Mouse (Mus musculus): ENCODE measurements at regions not wholly inside any gene's neighbourhood (a gene's known extent, or its start where the extent isn't known, plus 50 kb on each side); places are given as distances from the start of the nearest gene placed in this dataset.
A peak's percentile ranks its signal among the peaks of the same experiment; 100 is the strongest.

DNA sequence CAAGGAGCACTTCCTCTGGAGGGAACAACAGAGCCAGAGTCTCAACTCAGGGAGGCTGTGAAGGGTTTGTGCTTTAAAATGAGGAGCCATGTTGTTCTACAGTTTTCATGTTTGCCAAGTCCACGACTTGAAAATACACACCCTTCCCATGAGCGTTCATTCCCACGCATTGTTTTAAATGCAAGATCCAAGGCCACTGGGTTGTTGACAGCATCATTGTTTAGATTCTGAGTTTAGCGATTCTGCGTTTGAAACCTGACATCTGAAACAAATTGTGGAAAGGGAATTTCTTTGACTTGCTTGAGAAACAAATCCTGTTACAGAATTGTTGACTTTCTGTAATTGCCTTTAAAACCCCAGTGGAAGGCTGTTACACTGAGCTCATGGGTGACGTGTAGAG is 248.0 kb downstream of the Irs2 start:
- no peak overlapping the region for H3K9ac ChIP-seq
- H3K4me2 ChIP-seq (ENCODE audit: low read depth), result no peak overlapping the region
- DNase-seq (peak; percentile 39), ATAC-seq (no peak; the same call in 1 of the 2 replicates)
- no peak overlapping the region for H3K4me3 ChIP-seq (ENCODE audit: low read depth, low read length)
- H3K9me3 ChIP-seq (ENCODE audit: low read length), result no peaks in the 10 kb centered on the region
- H3K27ac ChIP-seq (ENCODE audit: low read depth, low read length), result peak overlapping the region; percentile 73
- WGBS, result 19% methylated on average over 6 of the region's 6 CpGs
- H3K36me3 ChIP-seq (ENCODE audit: insufficient read depth), result no peaks in the 10 kb centered on the region
- peaks cover 9% of the 10 kb centered on the region for H3K4me1 ChIP-seq (ENCODE audit: insufficient read depth)
- no peaks in the 10 kb centered on the region for H3K27me3 ChIP-seq (ENCODE audit: insufficient read depth, low read length)
- TF ChIP-seq CTCF (IDR thresholded peaks at IDR 0.05; ENCODE audit: low read depth), result no peak

DNA sequence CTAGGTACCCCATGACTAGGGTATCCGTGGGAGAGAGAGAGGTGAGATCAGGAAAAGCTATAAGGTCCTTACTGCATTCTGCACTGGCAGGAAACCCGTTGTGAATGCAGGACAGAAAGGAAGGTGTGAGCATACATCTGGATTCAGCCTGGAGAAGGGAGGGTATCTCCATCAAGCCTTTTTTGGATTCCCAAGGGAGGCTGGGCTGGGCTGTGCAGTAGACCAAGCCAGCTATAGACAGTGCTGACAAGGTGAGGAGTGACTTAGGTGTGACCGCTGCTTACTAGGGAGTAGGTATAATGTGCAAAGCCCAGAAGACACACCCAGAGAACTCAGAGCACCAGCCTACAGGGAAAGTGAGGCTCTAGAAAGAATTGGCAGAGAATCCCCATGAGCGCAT is 250.1 kb downstream of the Irs2 start:
- ATAC-seq (no peak), DNase-seq (no peak)
- H3K36me3 ChIP-seq (ENCODE audit: insufficient read depth), result no peaks in the 10 kb centered on the region
- WGBS, result 89% methylated on average over 4 of the region's 4 CpGs
- peaks cover 9% of the 10 kb centered on the region for H3K4me1 ChIP-seq (ENCODE audit: insufficient read depth)
- no peak overlapping the region for H3K4me3 ChIP-seq (ENCODE audit: low read depth, low read length)
- no peak overlapping the region for H3K9ac ChIP-seq
- H3K27me3 ChIP-seq (ENCODE audit: insufficient read depth, low read length), result no peaks in the 10 kb centered on the region
- no peak overlapping the region for H3K4me2 ChIP-seq (ENCODE audit: low read depth)
- H3K9me3 ChIP-seq (ENCODE audit: low read length), result no peaks in the 10 kb centered on the region
- H3K27ac ChIP-seq (ENCODE audit: low read depth, low read length), result no peak overlapping the region
- no peak for TF ChIP-seq CTCF (IDR thresholded peaks at IDR 0.05; ENCODE audit: low read depth)

DNA sequence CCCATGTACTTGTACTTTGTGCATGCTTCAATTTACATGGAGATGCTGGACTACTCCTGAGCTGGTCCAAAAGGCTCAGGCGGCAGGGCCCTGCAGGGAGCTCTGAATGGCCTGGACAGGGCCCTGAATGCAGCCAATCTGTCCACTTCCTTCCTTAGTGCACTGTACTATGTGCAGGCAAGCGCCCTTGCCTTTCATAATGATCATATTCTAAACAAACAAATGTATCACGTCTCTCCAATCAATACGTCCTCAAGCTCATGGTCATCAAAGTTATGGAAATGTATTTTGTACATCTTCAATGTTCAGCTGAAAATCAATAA is 253.3 kb downstream of the Irs2 start:
- Histone ChIP-seq H3K27ac (ENCODE audit: low read depth, low read length) (no peak overlapping the region), H3K4me3 (ENCODE audit: low read depth, low read length) (no peak overlapping the region), H3K27me3 (ENCODE audit: insufficient read depth, low read length) (no peaks in the 10 kb centered on the region), H3K4me2 (ENCODE audit: low read depth) (no peak overlapping the region), H3K4me1 (ENCODE audit: insufficient read depth) (no peaks in the 10 kb centered on the region; the same call in 1 of the 2 replicates), H3K36me3 (ENCODE audit: insufficient read depth) (no peaks in the 10 kb centered on the region), H3K9me3 (ENCODE audit: low read length) (no peaks in the 10 kb centered on the region), H3K9ac (no peak overlapping the region)
- no peak for DNase-seq
- ATAC-seq, result no peak
- no peak for TF ChIP-seq CTCF (IDR thresholded peaks at IDR 0.05; ENCODE audit: low read depth)
- WGBS, result 66% methylated on average over 4 of the region's 4 CpGs

DNA sequence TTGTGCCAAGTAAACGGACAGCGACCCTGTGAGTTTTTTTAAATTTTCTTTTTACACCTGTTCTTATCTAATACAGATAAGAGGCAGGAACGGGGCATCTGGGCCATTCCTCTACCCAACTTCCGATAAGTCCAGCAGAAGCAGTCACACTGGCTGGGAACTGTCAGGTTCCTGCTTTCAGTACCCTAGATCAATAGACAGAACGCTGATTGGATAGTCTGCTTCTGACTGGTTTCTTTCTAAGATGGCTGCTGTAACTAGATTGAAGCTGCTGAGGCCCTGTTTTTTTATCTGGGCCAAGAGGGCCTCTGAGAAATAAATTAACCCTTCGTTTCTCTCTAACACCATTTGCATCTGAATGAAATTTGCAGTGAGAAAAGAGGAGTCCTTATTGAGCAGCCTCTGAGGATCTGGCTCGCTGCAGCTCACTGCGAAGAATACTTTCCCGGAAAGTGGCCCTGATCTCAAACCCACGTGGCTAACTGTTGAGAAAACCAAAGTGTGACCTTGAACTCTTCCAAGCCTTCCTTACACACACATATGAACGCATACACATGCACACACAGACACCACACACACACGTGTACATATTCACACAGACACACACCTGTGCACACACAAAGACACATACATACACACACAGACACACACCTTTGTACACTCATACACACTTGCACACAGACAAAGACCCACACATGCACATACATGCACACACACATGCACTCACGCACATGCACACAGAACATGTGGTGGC is 253.8 kb downstream of the Irs2 start:
- H3K4me1 ChIP-seq (ENCODE audit: insufficient read depth), result no peaks in the 10 kb centered on the region; the same call in 1 of the 2 replicates

DNA sequence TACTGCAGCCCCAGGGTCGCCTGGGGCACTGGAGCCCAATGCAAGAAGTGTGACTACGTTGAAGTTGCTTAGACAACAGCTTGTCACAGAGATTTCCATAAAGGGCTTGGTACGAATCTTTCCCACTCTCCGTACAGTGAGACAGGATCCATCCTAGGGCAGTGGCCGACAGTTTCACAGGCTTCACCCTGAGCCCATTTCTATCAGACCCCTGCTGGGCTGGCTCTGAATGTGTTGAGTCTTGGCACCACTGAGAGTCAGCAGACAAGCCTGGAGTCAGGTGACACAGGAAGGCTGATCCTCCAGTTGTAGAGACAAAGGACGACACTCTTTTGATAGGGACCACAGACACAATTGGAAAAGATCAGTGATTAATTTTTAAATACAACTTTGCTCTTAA is 255.2 kb downstream of the Irs2 start:
- TF ChIP-seq CTCF (IDR thresholded peaks at IDR 0.05; ENCODE audit: low read depth), result no peak
- no peaks in the 10 kb centered on the region for H3K36me3 ChIP-seq (ENCODE audit: insufficient read depth)
- H3K9me3 ChIP-seq (ENCODE audit: low read length), result no peaks in the 10 kb centered on the region
- H3K9ac ChIP-seq, result no peak overlapping the region
- H3K4me1 ChIP-seq (ENCODE audit: insufficient read depth), result no peaks in the 10 kb centered on the region; the same call in 1 of the 2 replicates
- DNase-seq (no peak), ATAC-seq (no peak)
- H3K4me2 ChIP-seq (ENCODE audit: low read depth), result no peak overlapping the region
- no peaks in the 10 kb centered on the region for H3K27me3 ChIP-seq (ENCODE audit: insufficient read depth, low read length)
- no peak overlapping the region for H3K4me3 ChIP-seq (ENCODE audit: low read depth, low read length)
- 62% methylated on average over 6 of the region's 6 CpGs for WGBS
- H3K27ac ChIP-seq (ENCODE audit: low read depth, low read length), result no peak overlapping the region

More for the DNA sequence above, 253.8 kb downstream of the Irs2 start:
- TF ChIP-seq CTCF (IDR thresholded peaks at IDR 0.05; ENCODE audit: low read depth), result no peak
- ATAC-seq (no peak; the same call in 1 of the 2 replicates), DNase-seq (no peak)
- H3K9ac ChIP-seq, result no peak overlapping the region
- 40% methylated on average over 13 of the region's 13 CpGs for WGBS
- no peak overlapping the region for H3K27ac ChIP-seq (ENCODE audit: low read depth, low read length)
- H3K36me3 ChIP-seq (ENCODE audit: insufficient read depth), result no peaks in the 10 kb centered on the region
- no peaks in the 10 kb centered on the region for H3K9me3 ChIP-seq (ENCODE audit: low read length)
- H3K4me2 ChIP-seq (ENCODE audit: low read depth), result no peak overlapping the region
- no peaks in the 10 kb centered on the region for H3K27me3 ChIP-seq (ENCODE audit: insufficient read depth, low read length)
- H3K4me3 ChIP-seq (ENCODE audit: low read depth, low read length), result no peak overlapping the region

DNA sequence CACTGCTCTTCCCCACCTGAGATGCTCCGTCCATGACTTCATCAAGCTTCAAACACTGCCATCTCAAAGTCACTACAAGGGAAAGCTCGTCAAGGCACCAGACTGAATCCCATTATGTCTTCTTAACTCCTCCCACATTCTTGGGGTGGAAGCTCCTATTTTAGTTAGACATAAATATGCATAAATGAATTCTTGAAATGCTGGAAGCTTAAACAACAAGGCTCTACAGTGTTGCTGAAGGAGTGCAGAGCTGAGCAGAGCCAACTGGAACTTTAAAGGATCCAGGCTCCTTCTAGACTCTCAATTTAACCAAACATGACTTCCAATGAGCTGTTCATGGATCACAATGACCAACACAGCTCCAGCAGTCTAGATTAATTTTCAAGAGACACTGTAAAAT is 261.1 kb downstream of the Irs2 start:
- WGBS, result 59% methylated on average over 2 of the region's 2 CpGs
- TF ChIP-seq CTCF (IDR thresholded peaks at IDR 0.05; ENCODE audit: low read depth), result no peak
- Histone ChIP-seq H3K4me2 (ENCODE audit: low read depth) (no peak overlapping the region), H3K27me3 (ENCODE audit: insufficient read depth, low read length) (no peaks in the 10 kb centered on the region), H3K9ac (no peak overlapping the region), H3K27ac (ENCODE audit: low read depth, low read length) (no peak overlapping the region), H3K9me3 (ENCODE audit: low read length) (no peaks in the 10 kb centered on the region), H3K4me3 (ENCODE audit: low read depth, low read length) (no peak overlapping the region), H3K36me3 (ENCODE audit: insufficient read depth) (no peaks in the 10 kb centered on the region), H3K4me1 (ENCODE audit: insufficient read depth) (no peaks in the 10 kb centered on the region)
- no peak for ATAC-seq
- no peak for DNase-seq

DNA sequence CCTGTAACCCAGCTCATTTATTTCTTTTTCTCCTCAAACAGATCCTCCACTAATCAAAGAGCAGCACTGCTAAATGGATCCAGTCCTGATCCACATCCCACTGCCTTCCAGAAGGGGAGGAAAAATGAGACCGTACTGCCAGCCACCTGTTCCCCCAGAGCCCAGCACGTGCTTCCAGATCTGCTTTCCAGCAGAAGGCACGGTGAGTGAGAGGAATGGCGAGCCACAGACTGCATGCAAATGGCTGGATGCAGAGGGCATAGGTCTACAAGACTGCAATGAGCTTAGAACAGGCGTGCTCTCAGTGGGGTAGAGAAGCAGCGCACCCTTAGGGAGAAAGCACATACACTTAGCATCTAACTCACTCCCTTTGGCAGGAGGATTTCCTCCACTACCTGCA is 265.0 kb downstream of the Irs2 start:
- Histone ChIP-seq H3K4me2 (ENCODE audit: low read depth) (no peak overlapping the region), H3K9me3 (ENCODE audit: low read length) (no peaks in the 10 kb centered on the region), H3K27ac (ENCODE audit: low read depth, low read length) (no peak overlapping the region), H3K36me3 (ENCODE audit: insufficient read depth) (no peaks in the 10 kb centered on the region), H3K4me1 (ENCODE audit: insufficient read depth) (no peaks in the 10 kb centered on the region), H3K4me3 (ENCODE audit: low read depth, low read length) (no peak overlapping the region), H3K27me3 (ENCODE audit: insufficient read depth, low read length) (no peaks in the 10 kb centered on the region), H3K9ac (no peak overlapping the region)
- no peak for DNase-seq
- ATAC-seq, result no peak
- WGBS, result 56% methylated on average over 6 of the region's 6 CpGs
- no peak for TF ChIP-seq CTCF (IDR thresholded peaks at IDR 0.05; ENCODE audit: low read depth)

Data from forebrain, postnatal 0 days (tissue).